Mouse (Mus musculus): ENCODE data around the gene Gen1.

Gen1 gene

GRCm38 (mm10) chr12:11265382-11266281 lies at the start of gene Gen1, which contains the start of gene Smc6:
Gene Gen1, minus strand, starts transcription at chr12:11265801.
Gene Smc6, plus strand, starts transcription at chr12:11265886.
- peak; percentile 91 to 92 for DNase-seq

GRCm38 (mm10) chr12:11313840-11314239 lies 48.2 kb upstream of the Gen1 start:
- no peak for DNase-seq

- DNase-seq: no peak
These were observed 45.5 kb upstream of the Gen1 start for GRCm38 (mm10) chr12:11311106-11311505.

GRCm38 (mm10) chr12:11306753-11307645 lies 41.4 kb upstream of the Gen1 start:
- DNase-seq: no peak

GRCm38 (mm10) chr12:11300858-11301257 lies 35.3 kb upstream of the Gen1 start:
- no peak for DNase-seq

- DNase-seq: no peak
These were observed 20.8 kb upstream of the Gen1 start for GRCm38 (mm10) chr12:11286382-11286781.

- no peak for DNase-seq
These were observed 16.0 kb upstream of the Gen1 start for GRCm38 (mm10) chr12:11281584-11281983.

GRCm38 (mm10) chr12:11279886-11280285 lies 14.3 kb upstream of the Gen1 start:
- DNase-seq: no peak

GRCm38 (mm10) chr12:11277207-11277606 lies 11.6 kb upstream of the Gen1 start:
- no peak for DNase-seq

- no peak for DNase-seq
These were observed 11.0 kb upstream of the Gen1 start for GRCm38 (mm10) chr12:11276632-11277031.

GRCm38 (mm10) chr12:11273185-11273584 lies 7.6 kb upstream of the Gen1 start:
- DNase-seq: no peak

- DNase-seq: no peak
These were observed 7.0 kb upstream of the Gen1 start for GRCm38 (mm10) chr12:11272568-11272967.

GRCm38 (mm10) chr12:11267030-11267429 lies 1.4 kb upstream of the Gen1 start:
- DNase-seq: no peak

GRCm38 (mm10) chr12:11266282-11266985 lies 833 bp upstream of the Gen1 start:
- peak in 1 of 2 experiments; percentile 54 for DNase-seq

GRCm38 (mm10) chr12:11264895-11265294 lies 706 bp downstream of the Gen1 start:
- no peak for DNase-seq

- no peak for DNase-seq
These were observed 15.3 kb downstream of the Gen1 start for GRCm38 (mm10) chr12:11250322-11250721.

- DNase-seq: no peak
These were observed 18.1 kb downstream of the Gen1 start for GRCm38 (mm10) chr12:11247460-11247859.

GRCm38 (mm10) chr12:11235996-11236395 lies 29.6 kb downstream of the Gen1 start:
- no peak for DNase-seq

GRCm38 (mm10) chr12:11230267-11230666 lies 35.3 kb downstream of the Gen1 start:
- no peak for DNase-seq

GRCm38 (mm10) chr12:11226529-11227268 lies 38.9 kb downstream of the Gen1 start:
- no peak for DNase-seq

- no peak for DNase-seq
These were observed 39.5 kb downstream of the Gen1 start for GRCm38 (mm10) chr12:11226123-11226522.

- DNase-seq: no peak
These were observed 40.9 kb downstream of the Gen1 start for GRCm38 (mm10) chr12:11224722-11225121.

All from cerebellum, postnatal 36 days (tissue).